Mouse (Mus musculus) retina, adult 2 months (tissue): ENCODE measurements around the gene Bphl.
"Not testable (repeated sequence)": the region's sequence is repeated elsewhere in the genome, so short reads cannot be mapped to it uniquely, and the experiment has no call there.

Source experiments
- DNase-seq: peaks from one replicate; pipeline ENCODE4 v3.0.0-alpha.2; 2012; ENCODE audit warnings: low read depth, low spot score

Gene Bphl

DNA sequence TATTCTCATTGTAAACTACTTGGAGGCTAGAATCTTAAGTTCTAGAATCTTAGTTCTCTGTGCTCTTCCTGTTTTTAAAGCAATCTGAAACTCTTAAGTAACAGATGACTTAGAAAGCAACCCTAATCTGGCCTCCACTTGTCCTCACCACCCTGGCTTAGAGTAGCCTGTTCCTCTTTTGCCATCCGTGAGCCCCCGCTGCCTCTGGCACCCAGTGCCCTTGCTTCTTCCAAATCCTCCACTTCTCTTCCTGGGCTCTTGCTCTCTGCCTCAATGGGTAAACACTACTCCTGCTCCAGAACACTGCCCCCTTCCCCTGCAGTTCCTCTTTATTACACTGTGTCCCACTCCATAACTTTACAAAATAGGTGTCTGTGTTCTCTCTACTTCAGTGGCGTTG is 14.3 kb downstream of the Bphl start:
- no peak for DNase-seq

DNA sequence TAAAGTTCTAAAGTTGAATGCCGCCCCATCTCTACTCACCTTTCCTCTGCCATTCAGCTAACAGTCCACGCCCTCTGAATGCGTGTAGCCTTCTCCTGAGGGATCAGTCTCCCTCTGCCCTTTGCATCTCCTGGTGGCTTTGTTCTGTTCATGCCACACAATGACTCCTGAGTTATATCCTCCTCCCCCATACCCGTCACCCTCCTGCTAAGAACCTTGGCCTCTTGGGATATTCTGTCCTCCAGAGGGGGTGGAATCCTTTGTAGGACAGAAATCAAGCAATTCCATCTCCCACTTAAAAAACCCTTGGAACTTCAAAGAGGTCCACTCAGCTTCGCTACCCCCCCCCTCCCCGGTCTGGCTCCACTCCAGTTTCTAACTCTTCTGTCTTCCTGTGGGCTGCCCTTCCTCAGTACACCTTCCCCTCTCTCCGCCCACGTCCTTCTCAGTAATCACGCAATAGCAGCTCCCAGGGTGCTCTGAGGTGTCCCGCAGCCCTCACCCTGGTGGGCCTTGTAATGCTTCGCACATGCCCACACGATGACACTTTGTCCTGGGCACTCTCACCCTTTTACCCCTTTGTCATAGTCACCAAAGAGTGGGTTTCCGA is 16.4 kb downstream of the Bphl start:
- DNase-seq, result no peak

DNA sequence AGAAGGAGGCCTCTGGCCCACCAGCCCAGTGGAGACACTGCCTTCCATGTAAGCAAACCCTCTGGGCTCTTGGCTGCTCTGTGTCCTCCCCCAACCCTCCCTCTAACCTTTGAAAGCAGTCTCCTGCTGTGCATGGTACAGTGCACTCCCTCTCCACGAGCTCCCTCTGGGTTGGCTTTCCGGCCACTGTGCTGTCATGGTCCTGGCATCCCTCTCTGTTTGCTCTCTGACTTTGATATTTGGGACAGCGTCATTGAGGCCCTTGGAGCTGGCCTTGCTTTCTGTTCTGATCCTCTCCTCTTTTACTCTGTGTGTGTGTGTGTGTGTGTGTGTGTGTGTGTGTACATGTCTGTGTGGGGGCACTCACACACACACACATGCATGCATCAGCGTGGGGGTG is 17.0 kb downstream of the Bphl start:
- no peak for DNase-seq

DNA sequence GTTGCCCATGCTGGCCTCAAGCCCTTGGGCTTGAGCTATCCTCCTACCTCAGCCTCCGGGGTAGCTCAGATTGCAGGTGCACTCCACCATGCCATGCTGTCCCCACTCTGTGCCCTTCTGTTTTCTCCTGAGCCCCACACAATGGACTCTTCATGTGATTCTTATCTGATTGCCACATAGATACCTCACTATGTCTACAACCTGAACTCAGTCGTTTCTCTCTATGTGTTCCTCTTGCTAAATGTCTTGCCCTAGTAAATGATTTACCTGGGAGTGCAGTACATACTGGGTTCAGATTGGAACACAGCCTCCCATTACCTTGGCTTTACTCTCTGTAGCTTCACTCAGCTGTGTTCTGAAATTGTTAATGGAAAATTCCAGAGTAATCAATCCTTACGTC is 17.6 kb downstream of the Bphl start:
- DNase-seq, result no peak

DNA sequence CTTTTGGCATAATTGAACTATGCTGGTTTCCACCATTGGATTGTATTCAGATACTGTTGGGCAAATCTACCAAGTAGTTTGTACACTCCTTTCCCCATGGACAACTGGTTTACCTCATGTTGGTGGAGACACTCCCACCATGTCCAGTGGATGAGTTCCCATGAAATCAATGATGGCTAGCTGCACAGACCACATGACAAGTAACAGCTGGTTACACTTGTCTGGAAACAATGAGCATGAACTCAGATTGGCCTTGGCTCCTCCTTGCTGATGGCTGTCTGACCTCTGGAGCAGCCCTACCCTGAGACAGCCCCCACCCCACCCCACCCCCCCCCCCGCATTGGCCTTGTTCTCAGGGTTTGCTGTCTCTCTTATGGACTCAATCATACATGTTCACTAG is 19.9 kb downstream of the Bphl start:
- DNase-seq, result no peak

DNA sequence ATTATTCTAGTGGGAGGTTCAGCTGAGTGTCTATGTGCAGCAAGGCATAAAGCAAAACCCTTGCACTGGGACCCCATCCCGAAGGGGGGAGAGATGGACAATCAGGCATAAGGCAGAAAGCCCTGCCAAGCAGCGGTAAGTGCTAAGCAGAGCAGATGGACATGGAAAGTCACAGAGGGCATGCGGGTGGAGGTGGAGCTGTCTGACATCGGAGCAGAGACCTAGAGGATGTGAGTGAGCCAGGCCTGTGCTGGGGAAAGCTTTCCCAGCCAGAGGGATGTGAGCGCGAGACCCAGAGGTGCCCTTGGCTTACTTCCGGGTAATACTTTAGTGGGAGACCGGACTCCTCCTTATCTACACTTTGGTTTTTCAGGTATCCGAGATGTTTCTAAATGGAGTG is 22.7 kb downstream of the Bphl start:
- DNase-seq, result no peak

DNA sequence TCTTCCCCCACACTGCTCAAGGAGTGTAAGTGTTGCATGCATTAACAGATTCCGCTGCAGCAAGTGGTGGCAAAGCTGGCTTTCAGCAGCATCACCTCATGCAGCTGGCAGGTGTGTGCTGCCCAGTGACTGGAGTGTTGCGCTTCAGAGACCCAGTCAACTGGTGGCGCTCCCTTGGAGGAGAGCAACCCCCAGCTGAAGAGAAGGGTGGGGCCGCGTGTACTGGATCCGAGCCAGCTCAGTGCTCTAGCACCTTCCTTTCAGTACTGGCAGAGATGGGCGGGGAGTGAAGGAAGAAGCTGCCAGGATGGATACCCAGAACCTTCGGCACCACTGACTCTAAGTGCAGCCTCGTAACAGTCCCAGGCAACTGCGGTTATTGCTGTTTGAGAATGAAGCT is 25.1 kb downstream of the Bphl start:
- DNase-seq, result no peak

DNA sequence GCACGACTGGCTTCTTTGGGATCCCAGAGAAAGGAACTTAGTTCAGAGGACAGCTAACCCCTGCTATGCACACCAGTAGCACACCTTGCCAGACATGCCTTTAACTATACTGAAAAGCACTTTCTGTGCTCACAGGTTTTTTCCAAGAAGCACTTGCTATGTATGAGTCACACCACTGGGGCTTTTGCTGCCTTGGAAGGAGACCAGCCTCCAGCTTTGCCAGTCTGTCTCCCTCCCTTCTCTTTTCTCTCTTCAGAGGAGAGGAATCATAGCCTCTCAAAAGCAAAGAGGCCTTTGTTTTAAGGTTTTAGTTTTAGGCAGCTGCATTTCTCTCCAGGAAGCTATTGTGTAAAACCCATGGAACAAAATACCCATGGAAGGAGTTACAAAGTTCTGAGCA is 29.0 kb downstream of the Bphl start:
- DNase-seq, result no peak

DNA sequence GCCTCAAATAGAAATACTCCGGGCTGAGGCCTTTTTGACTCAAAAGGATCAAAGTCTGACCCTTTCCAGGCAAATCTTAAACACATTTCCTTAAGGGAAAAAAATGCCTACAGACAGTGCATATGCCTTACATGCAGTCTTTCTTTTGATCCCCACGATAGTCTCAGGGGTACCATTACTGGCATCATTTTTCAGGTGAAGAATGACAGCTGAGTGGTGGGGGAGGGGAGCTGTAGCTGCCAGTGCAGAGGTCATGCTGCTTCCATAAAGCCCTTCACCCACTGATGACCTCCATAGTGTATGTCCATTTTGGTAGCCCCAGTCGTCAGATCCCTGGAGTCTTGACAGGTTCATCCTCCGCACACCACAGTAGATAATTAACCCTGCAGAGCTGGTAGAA is 32.9 kb downstream of the Bphl start:
- DNase-seq, result no peak

DNA sequence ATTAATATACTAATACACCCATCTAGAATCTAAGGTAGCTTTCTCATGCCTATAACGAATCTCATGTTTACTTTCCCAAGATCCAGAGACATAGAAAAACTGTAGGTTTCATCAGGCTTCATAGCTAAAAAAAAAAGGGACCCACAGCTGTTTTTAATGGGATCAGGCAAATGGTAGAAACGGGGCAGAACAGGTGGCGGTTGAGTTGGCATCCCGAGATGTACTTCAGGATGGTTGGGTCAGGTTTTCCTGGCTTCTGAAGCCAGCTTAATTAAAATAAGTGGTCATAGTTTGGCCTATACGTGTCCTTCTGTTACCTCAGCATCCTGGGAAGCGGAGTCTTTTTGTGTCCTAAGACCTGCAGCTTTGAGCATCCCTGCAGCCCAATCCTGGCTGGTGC is 34.4 kb downstream of the Bphl start:
- no peak for DNase-seq

DNA sequence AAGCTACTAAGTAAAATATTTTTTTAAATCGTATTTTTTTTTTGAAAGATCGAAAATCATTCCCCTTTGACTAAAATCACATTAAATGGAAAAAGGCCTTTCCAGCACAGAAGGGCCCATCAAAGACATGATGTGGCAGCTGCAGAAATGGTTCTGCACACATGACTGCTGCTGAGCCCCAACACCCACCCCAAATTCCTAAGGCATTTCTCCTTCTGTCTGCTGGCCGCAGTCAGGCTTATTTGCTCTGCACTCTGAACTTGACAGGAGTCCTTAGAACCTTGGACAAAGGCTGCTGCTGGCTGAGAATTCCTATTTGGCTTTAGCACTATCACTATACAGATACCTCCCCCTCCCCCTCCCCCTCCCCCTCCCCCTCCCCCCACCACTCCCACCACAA is 35.5 kb downstream of the Bphl start:
- DNase-seq, result no peak

DNA sequence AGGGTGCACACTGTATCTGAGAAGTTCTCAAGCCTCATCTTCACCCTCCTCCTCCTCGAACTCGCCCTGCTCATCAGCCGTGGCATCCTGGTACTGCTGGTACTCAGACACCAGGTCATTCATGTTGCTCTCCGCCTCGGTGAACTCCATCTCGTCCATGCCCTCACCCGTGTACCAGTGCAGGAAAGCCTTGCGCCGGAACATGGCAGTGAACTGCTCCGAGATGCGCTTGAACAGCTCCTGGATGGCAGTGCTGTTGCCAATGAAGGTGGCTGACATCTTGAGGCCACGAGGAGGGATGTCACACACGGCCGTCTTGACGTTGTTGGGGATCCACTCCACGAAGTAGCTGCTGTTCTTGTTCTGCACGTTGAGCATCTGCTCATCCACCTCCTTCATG is 37.0 kb downstream of the Bphl start:
- DNase-seq, result not testable (repeated sequence)

DNA sequence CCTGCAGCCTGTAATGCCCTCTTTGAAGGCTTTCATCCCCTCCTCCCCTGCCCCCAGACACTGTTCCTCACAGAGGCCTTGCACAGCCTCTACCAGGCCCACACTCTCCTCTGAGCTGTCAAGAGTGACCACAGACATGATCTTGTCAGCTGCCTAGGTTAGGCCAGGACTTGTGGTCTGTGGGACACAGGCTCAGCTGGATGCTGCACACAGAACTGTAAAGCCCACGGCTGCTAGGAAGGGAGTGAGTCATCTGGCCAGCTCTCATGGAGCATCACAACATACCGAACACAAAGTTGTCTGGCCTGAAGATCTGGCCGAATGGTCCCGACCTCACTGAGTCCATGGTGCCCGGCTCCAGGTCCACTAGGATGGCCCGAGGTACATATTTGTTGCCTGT is 38.5 kb downstream of the Bphl start:
- not testable (repeated sequence) for DNase-seq

DNA sequence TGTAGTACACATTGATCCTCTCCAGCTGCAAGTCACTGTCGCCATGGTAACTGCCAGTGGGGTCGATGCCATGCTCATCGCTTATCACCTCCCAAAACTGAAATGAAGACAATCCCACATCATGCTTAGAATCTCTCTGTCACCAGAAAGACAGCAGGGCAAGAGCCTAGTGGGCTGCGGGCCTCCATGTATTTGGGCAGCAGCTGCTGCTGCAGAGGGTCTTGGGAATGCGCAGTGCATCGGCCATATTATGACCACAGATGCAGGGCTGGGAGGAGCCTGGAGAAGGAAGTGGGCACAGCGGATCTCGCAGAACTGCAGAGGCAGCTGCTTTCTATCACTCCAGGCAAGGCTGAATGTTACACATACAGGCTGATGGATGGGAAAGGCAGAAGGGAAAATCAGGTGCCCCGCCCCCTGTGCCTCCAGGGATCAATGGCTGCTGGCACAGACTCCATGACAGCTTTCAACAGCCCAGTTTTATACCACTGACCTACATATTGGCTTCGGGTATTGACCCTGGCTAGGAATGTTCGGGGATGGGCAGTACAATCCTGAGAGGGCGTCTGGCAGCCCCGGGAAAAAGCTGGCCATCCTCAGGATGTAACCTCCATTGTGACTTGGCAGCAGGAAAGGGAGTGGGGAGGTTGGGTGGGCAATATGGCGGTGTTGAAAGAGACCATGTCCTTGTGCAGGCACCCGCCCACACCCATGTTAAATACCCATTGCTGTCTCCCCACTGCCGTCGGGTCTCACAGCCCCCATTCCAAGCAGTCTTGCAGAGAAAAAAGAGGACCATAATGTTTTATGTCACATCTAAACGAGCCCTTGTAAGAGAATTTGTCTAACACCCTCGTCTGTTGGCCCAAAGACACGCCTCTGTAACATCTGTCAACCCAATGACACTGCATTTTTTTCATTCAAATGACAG is 39.4 kb downstream of the Bphl start:
- no peak for DNase-seq

DNA sequence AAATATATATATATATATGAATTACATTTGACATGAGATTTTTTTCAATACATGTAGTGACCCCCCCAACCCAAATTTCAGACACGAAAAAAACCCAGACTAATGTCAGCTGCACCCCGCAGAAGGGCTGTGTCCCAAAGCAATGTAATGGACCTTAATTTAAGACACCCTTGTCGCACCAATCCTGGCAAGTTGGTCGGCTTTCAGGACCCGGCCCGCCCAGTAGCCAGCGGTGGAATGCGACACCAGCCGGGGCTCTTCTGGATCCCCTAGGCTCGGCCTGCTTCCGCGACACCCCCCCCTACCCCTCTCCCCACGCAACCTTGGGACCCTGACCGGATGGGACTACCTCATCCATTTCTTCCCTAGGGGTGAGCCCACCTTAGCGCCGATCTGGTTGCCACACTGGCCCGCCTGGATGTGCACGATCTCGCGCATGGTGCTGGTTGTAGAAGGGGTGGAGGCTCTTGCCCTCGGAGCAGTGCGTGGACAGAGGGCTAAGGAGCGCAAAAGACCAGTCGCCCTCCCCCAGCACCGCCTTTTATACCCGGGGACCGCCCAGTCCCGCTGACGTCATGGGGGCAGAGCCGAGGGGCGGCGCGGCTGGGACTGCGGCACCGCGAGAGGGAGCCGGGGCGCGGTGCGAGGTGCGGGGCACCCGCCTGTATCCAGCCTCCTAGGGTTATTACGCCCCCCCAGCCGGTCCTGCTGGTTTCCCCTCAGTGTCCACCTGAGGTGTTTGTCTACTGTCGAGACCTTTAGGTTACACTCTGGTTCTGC is 40.3 kb downstream of the Bphl start, which contains the start of gene Tubb2a:
Gene Tubb2a (minus strand): TSS at position 516 of the 780 bp plus-strand sequence.
- DNase-seq, result peak; percentile 52

DNA sequence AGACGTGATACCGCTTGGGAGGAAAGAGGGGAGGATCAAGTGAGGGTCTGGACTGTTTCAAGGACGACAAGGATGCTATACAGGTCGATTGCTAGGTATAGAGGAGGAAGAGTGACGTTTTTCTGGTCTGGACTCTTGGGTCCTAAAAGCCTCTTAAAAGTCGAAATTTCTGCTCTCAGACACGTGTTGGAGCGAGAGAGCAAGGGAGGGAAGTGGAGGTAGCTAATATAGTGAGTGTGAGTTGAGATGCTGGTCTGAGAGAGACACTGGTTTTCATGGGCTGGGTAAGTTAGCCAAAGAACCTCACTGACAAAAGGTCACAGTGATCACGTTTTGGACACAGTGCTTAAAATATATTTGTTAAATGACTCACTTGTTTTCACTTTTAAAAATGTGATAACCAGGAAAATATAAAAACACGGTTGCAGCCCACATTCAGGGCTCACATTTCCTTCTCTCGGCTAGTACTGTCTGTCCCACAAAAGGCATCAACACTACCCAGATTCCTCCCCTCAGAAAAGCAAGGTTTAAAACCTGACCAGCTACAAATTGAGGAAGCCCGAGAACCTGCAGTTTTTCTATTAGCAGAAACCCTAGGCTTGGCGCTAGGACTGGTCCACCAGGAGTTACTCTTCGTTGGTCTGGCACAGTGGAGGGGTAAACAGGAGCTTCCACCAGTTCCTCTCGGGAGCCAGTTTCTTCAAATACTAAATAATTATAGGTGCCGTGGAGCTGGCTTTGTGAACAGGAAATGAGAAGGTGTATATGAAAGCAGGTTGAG is 41.3 kb downstream of the Bphl start:
- DNase-seq, result no peak

DNA sequence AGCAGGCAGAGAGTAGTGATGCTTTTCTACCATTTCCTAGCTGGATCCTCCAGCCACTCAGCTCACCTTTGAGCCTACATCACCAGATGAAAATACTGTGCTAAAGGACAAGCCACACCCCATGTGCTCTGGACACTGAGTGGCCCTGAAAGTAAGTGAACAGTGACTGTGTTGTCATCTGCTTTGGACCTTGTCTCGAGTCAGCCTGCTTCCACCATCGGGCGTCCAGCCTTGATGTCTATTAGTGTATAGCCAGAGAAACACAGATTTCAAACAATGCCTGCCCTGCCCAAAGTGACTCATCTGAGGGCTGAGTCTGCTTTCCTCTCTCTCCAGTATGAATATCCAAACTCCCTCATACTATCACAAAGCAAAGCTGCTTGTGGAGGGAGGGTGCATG is 42.4 kb downstream of the Bphl start:
- DNase-seq, result no peak

DNA sequence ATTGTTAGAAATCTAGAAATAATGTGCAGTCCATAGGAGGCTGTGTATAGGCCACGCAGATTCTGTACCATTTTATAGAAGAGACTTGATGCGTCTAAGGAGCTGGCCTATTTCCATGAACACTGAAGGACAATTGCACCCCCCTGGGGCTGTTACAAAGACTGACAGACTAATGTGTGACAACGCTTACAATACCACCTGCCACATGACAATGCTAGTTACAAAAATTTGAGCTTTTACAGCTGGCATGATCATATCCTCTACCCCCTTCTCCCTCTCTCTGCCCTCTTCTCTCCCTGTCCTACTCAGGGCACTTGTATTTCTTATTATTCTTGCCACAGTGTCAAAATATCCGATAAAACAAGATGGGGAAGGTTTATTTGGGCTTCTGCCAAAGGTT is 44.5 kb downstream of the Bphl start:
- DNase-seq, result no peak

DNA sequence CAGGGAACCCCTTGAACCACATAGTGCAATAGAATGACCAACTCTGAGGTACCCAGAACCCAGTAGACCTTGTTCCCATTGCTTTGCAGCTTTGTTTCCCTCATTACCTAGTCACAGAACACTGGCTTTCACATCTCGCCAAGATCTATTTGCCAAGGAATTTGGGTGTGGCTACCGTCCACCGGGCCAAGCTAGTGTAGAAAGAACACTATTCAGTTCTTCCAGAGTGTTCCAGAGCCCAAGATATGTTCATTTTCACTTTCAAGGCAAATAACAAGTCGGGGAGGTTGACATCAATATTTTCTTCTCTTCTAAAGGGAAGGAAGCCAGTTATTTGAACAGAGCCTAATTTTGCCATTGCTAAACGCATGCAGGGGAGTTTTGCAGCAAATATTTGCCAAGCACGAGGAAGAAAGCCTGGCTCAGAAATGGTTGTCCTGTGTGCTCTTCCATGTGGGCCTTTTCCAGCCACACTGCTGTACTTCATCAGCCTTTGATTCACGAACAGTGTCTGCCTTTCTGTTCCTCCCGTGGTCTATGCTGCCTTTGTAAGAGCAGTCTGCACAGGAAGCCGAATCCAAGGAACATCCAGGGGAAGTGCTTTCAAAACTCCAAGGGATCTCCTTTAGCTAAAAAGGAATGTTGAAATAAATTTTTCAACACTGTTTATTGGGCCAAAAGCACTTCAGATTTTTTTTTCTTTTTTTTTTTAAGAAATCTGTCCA is 46.8 kb downstream of the Bphl start:
- no peak for DNase-seq

DNA sequence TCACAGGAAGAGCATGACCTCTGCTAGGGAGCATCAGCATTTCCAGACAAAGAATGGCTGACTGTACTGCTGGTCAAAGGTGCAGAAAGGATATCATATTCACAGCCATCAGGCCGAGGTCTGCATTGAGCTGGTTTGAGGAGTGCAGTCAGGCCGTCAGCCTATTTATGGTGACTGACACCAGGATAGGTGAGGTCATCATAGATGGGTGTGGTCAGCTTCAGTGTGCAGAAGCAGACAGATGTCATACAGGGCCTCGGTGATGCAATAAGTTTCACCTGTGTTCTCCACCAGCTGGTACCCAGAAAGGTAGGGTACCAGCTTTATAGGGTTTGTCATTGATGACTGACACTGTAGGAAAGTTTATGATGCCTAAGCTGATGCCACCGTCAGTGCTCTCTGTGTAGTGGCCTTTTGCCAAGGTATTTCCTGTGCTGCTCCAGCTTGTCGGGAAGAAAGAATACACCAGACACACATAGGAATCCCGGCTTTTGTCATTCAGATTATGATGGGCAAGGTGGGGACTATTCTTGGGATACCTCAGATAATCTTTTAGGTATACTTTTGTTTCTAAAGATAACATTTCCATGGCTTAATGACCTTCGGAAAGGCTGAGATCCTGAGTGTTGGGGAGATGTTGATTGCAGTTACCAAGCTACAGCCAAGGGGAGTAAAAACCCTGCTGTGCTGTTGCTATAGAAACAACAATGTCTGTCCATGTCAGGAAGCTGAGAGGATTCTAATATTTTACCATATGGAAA is 49.8 kb downstream of the Bphl start:
- no peak for DNase-seq
